Mouse (Mus musculus) cerebellum, adult 9-11 months (tissue): ENCODE data around the gene Krtap27-1.

Source experiments
- DNase-seq: peaks from one replicate; pipeline ENCODE4 v3.0.0; 2022

The Krtap27-1 gene

DNA sequence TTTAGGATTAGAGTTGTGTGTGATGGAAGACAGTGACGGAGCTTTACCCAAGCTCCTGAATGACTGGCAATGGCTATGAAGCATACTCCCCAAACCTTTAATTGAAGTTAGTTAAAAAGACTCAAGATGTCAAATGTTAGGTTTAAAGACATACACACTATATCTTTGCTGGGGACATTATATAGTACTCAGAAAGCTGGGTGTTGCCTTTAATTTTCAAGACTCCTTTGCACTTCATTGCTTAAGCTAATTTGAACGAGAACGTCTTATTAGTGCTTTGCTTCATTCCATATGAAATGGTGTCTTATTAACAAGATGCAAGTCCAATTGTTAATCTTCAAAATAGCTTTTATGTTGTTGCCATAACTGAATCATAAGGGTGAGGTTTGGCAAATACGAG, at the start of gene Krtap27-1:
Gene Krtap27-1 (minus strand): TSS at position 101 of the 400 bp plus-strand sequence.
- DNase-seq = no peak

DNA sequence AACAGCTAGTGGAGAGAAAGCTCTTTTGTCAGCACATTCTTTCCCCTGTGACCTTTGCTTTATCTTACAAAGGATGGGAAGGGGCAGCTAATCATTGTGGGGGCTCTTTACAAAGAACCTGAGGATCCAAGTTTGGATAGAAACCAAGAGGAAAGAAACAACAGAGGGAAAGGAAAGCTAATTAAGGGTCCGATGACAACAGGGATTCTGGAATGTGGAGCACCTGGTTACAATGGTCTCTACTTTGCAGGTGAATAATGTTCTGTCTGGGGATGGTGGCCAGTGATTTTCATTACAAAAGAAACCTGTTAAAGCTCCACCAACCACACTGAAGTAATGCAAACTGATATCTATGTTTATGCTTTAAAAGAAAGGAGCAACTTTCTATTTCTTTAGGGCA, 48.6 kb upstream of the Krtap27-1 start:
- no peak for DNase-seq

DNA sequence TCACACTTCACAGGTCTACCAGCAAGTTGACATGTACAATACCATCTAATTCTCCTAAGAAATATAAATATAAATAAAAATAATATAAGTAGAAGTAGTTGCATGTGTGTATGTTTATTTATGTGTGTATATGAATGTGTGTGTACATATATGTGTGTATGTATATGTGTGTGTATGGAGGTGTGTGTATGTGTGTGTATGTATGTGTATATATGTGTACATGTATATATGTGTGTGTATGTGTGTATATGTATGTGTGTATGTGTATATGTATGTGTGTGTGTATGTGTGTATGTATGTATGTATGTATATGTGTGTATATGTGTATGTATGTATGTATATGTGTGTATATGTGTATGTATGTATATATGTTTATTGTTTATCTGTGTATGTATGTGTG, 45.1 kb upstream of the Krtap27-1 start:
- DNase-seq = no peak

DNA sequence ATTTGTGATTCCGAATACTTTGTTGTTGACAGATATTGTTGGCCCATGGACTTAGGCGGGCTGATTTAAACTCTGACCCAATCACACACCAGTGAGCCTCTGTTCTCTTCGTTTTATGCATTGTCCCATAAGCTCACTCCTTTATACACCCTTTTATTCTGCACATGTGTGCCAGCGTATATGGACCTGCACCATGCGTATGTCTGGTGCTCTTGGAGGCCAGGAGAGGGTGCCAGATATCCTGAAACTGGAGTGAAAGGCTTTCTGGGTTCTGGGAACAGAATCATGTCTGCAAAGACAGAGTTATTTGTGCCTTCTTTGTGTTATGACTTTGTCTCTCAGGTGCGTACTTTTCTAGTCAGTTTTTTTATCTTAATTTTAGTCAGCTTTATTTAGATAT, 39.8 kb upstream of the Krtap27-1 start:
- no peak for DNase-seq

DNA sequence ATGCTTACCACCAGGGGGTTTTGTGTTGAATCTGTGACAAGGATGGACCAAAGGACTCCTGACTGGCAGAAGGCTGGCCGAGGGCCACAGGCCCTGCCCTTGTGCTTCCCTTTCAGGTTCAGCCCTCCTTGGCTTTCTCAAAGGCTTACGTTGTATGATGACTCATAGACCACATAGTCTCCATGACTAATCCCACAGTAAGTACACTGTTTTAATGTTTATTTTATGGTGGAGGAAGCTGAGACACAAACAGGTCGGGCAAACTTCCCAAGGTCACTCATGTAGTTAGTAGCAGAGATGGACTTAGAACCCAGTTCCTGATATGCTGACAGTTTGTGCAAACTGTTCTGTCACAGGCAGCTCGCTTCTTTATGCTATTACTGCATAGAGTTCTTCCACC, 39.3 kb upstream of the Krtap27-1 start:
- no peak for DNase-seq

DNA sequence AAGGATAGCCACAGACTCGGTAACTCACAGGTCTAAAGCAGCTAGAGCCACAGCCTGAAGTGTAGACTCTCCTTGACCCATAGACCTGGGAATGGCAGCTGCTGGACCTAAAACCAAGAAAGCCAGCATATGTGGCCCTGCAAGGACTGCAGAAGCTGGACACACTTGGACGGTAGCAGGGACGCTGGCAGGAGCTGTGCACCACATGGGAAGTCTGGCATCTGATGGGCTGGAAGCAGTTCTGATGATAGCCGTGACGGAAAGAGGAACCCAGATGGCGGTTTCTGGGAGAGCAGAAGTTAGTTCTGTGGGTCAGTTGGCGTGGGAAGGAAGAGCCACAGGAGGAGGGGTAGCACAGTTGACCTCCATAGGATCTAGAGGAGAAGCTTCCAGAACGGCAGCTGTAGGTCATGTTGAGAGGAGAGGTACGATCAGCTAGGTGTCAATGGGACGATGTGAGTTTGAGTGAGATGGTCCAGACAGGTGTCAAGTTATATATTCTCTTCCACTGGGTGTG, 36.1 kb upstream of the Krtap27-1 start, which contains the start of gene 2310061N02Rik:
Gene 2310061N02Rik (minus strand): TSS at position 467 of the 517 bp plus-strand sequence.
- peak; percentile 11 for DNase-seq

DNA sequence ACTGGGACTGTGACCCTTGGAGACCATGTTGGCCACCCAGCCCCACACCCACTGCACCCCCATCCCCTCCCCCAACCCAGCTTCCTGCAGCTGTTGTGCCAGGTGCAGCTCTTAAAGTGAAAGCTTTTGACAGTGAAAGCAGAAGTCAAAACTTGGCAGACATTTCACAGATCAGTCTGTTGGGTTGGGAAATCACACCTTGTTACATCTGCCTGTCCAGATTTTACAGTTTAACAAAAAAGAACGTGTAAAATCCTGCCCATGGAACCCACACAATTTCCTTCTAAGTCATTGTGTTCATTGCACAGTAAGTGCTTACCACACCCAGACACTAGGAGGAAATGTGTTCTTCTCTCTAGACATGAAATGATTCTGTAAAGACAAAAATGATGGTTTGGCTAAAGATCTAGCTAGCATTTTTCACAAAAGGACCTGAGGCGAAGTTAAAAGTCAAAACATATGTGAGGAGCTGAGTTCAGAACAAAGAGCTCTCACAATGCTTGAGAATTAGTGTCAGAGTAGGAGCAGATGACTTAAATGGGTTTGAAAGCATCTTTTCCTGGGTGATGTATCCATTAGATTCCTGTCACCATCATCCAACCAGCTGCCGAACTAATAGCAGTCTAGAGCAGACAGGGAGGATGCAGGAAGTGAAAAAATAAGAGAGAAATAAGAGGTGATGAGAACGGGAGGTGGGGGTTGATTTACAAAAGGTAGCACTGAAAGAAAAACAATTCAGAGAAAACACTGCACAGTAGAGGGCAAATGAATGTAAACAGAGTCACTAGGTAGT, 29.8 kb upstream of the Krtap27-1 start:
- no peak for DNase-seq

DNA sequence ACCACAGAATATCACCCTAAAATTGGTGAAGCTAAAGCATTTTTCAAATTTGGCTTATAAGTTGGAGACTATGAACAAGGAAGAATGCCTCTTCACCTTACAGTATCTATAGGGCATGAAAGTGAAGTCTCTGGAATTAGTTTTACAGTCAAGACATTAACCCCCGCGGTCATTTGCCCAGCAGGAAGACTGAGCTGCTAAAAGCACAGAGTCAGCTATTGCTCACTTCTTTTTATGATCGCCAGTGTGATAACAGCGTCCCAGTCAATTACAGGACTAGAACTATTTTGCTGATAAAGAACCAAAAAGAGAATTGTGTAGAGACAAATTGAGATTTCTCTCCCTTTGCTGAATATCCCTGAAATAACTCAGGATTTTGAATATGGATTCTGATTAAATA, 24.8 kb upstream of the Krtap27-1 start:
- DNase-seq = no peak

DNA sequence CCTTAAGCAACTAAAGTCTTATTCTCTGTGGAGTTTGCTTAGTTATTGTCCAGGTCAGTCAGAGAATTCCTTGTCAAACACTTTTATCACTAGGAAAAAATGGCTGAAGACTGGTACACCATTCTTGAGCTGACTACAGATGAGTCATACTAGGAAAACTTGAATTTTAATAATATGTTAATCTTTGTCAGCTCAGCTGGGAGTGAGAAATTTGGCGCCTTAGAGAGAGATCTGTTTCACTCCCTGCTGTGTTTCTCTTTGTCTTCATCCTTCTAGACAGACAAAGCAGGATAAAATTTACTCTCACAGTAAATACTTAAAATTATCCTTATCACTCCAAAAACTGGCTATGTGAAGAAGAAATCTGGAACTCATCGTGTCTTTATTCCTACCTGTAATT, 9.8 kb upstream of the Krtap27-1 start:
- DNase-seq = no peak

DNA sequence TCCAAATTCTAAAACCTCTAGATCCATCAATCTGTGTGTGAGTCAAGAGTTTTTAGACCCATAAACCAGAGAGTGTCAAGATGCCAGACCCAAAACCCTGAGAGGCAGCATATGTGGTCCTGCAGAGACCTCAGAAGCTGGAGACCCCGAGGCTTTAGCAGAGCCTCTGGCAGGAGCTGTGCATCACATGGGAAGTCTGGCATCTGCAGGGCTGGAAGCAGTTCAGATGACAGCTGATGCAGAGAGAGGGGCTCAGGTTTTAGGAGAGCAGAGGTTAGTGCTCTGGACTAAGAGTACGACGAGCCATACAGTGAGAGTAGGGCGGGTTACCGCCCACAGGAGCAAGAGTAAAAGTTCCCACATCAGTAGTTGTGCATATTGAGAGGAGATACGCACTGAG, 7.6 kb upstream of the Krtap27-1 start:
- DNase-seq = no peak

DNA sequence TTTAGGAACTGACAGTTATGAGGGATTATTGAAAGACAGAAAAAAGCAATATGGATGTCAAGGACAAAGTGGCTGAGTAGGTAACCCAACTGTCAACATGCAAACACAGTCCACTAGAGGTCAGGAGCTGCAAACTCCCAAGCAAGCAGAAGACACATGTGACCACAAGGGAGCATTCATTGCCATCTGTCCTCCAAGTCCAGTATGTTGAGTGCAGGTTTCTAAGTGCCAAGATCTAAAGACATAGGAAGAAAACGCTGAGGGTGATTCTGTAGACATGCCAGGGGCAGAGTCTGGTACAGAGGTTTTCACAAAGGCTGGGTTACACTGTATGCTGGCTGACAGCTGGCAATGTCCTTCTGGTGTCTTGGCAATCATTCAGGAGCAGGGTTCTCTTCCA, 14.0 kb downstream of the Krtap27-1 start:
- DNase-seq = no peak

DNA sequence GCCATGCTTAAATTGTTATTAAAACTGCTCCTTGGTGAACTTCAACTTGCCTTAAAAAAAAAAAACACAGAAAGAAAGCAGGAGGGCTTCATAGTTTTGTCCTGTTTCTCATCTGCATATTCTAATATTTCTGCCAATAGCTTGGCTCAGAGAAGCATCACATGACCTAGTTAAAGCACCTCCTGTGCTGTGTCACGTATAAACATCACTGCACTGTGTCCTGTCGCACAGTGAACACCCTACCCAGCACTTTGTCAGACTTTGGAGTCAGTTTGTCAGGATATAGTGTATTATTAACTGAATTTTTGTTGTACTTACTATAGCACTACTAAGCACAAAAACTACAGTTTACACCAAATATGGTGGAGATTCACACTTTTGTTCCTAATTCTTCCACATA, 19.5 kb downstream of the Krtap27-1 start:
- DNase-seq = no peak

DNA sequence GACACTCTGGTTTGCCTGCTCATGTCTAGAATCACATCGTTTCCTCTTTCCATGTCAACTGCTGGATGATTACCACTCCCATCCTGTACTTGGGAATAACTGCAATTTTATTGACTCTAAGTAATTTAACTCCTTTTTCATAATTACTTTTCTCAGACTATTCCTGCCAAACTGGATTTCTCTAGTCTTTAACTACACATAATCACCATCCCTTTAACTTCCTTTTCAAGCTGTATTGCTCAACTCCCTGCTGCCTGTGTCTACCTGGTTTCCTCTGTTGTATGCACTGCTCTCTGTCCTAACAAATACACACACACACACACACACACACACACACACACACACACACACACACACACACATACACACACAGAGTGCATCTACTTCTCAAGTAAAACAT, 20.4 kb downstream of the Krtap27-1 start:
- DNase-seq = no peak

DNA sequence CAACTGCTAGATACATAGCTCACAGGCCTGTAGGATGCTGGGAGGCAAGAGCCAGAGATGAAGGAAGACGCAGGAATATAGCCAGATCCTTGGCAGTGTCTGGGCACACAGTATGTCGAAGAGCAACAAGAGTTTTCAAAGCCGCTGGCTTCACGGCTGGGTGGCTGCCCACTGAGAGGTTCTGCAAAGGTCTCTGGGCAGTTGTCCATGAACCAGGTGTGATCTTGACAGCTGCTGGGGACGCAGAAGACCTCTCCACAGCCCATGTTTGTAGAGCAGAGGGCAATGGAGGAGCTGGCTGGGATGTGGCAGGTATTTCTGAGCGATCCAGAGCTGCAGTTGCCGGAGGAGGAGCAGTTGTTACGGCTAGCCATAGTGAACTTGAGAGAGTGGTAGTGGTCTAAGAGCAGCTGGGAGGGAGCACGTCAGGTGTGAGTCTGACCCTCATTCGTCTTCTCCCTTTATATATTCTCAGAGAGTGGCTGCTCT, 24.1 kb downstream of the Krtap27-1 start, which contains the start of gene Krtap26-1:
Gene Krtap26-1 (minus strand): TSS at position 439 of the 489 bp plus-strand sequence.
- DNase-seq = no peak

DNA sequence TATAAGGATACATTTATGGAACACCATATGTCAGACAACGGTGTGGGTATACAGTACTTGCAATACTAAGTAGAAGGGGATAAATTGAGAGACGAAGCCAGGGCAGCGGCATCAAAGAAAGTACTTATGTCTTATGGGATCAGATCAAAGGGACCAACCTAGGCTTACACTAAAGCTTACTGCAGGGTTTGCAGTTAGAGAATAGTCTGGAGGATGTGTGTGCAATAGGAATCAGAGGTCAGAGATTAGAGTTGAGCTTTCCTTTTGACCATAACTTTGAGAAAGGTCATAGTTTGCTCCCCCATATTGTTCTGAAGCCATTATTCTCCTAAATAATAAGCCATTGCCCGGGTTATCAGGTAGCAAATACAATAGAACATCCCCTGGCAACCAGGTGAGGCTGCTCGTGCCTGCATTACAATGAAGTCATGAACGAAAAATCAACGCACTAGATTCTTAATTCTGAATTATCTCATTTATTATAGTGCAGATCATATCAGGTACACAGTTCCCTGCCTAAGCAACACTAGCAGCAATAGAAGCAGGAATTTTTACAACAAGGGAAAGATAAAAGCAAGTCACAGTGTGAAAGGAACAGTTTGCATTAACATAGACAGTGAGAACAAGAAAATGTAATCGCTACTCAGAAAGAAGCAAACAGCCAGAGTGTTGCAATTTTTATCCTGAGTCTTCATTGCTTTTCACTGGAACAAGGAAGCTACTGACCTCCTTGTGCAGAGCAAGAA, 24.9 kb downstream of the Krtap27-1 start:
- DNase-seq = no peak

DNA sequence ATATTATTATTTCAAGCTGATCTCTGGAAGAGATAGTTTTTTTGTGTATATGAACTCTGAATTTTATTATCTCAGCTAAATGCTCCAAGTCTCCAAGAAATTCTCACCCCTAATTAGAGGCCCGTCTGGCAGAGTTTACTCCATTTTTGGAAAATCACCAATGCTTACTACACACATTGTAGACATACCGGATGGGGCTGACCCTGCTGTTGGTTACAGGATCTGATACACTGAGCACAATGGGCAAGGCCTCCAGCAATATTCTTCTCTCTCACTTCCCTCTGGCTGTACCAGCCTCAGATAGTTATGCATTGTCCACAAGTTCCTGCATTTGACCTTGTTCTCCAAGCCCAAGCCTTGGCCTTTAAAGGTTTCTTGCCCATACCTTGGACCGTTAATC, 31.4 kb downstream of the Krtap27-1 start:
- no peak for DNase-seq

DNA sequence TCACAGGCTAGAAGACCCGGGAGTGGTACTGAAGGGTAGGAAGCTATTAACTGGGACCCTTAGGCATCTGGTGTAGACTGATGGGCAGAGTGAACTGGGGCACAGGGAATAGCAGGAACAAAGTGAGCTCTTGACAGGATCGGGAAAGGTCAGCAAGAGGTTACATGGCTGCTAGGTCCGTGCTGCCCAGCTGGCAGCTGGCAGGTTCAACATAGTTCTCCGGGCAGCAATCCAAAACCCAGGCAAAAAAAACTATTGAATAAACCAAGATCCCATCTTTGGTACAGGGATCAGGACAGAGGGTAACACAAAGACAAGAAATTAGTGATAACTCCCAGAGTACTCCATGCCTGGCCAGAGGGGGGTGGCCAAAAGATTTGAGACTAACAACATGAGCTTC, 36.3 kb downstream of the Krtap27-1 start:
- no peak for DNase-seq

DNA sequence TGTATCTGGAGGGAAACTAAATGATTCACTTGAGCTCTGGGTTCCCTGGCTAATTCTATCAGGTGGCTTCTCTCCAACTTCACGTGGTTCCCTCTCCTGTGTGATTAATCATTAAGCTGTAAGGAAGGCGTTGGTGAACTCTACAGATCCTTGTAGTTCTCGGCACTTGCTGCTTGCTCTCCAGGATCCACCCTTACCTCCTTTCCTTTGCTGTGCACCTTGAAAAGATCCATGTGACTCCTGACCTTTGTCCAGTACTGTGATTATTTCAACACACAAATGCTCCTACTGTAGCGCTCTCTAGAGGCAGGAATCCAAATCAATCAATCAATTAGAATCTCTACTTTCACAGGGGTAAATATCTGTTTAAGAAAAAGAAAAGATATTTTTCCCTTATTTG, 40.0 kb downstream of the Krtap27-1 start:
- DNase-seq = no peak

DNA sequence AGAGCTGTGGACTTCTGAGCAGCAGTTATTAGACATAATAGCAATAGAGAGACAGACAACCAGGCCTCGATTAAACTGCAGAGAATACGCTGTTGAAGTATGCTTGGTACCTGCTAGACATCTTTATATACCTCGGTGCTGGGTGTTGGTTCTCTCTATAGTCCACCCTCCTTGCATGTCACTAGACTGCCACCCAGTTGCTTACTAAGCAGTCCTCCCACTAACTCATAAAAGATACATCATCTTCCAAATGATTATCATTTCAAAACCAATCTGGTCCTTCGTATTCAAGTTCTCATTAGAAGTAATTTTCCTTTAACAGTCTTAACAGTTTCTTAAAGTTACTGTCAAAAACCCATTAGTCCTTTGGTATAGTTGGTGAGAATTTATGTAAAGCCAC, 43.9 kb downstream of the Krtap27-1 start, which contains the start of gene 2310079G19Rik:
Gene 2310079G19Rik (minus strand): TSS at position 101 of the 400 bp plus-strand sequence.
- no peak for DNase-seq
